Mouse (Mus musculus) layer of hippocampus, adult 8-10 months (tissue): ENCODE measurements around the gene Olfr106-ps. TPM values are rescaled to one million over a fixed set of nuclear protein-coding genes. Genes with fewer than 3 reads are reported as not detected.

Experiments
- DNase-seq, 2 experiments: peaks; one replicate each; pipeline ENCODE4 v3.0.0; 2022; ENCODE audit warnings: low spot score in 2 of 2
- total RNA-seq, 4 experiments: library from RNA; stranded (reverse); gene quantifications; 2 replicates each; pipeline ENCODE4 v1.2.4; 2022

Gene Olfr106-ps
- not detected for total RNA-seq

- no peak for DNase-seq
Observed at GRCm38 (mm10) chr17:37390093-37390492, at the start of gene Olfr106-ps. Olfr106-ps (plus strand) TSS chr17:37390393.

- no peak for DNase-seq
Observed at GRCm38 (mm10) chr17:37359282-37359681, 30.9 kb upstream of the Olfr106-ps start, which contains the start of gene Olfr104-ps. Olfr104-ps (plus strand) TSS chr17:37359582.

- DNase-seq = no peak
Observed at GRCm38 (mm10) chr17:37378733-37379132, 11.5 kb upstream of the Olfr106-ps start, which contains the start of gene Olfr105-ps. Olfr105-ps (plus strand) TSS chr17:37379033.

- DNase-seq = no peak
Observed at GRCm38 (mm10) chr17:37398926-37399325, 8.7 kb downstream of the Olfr106-ps start, which contains the start of gene Olfr107. Olfr107 (plus strand) TSS chr17:37399226.

- no peak for DNase-seq
Observed at GRCm38 (mm10) chr17:37413380-37413779, 23.2 kb downstream of the Olfr106-ps start.

- DNase-seq = no peak
Observed at GRCm38 (mm10) chr17:37445180-37445579, 55.0 kb downstream of the Olfr106-ps start, which contains the start of gene Olfr108. Olfr108 (plus strand) TSS chr17:37445480.

Other genes with a start within 250 kb of the Olfr106-ps start
- gene Olfr93, start 228.9 kb upstream of the Olfr106-ps start, total RNA-seq = not detected
- not detected for gene Ubd, start 196.5 kb upstream of the Olfr106-ps start, total RNA-seq
- not detected for gene Olfr94, start 189.4 kb upstream of the Olfr106-ps start, total RNA-seq
- gene Olfr95, start 177.3 kb upstream of the Olfr106-ps start, total RNA-seq = not detected
- gene Olfr96, start 170.2 kb upstream of the Olfr106-ps start, total RNA-seq = not detected
- not detected for gene Olfr97, start 153.1 kb upstream of the Olfr106-ps start, total RNA-seq
- gene Olfr98, start 126.6 kb upstream of the Olfr106-ps start, total RNA-seq = not detected
- gene H2-M3, start 120.2 kb upstream of the Olfr106-ps start, total RNA-seq = 1 to 10 TPM; 2.4 to 6.3 (median 4.2) TPM
- gene Olfr99, start 106.9 kb upstream of the Olfr106-ps start, total RNA-seq = not detected
- not detected for gene Olfr101, start 86.1 kb upstream of the Olfr106-ps start, total RNA-seq
- not detected for gene Olfr102, start 73.3 kb upstream of the Olfr106-ps start, total RNA-seq
- gene Olfr103, start 50.7 kb upstream of the Olfr106-ps start, total RNA-seq = not detected
- not detected for gene Olfr104-ps, start 30.8 kb upstream of the Olfr106-ps start, total RNA-seq
- not detected for gene Olfr105-ps, start 11.4 kb upstream of the Olfr106-ps start, total RNA-seq
- gene Olfr107, start 8.8 kb downstream of the Olfr106-ps start, total RNA-seq = not detected
- gene Olfr108, start 55.1 kb downstream of the Olfr106-ps start, total RNA-seq = not detected
- gene Olfr109, start 68.5 kb downstream of the Olfr106-ps start, total RNA-seq = not detected
- not detected for gene H2-M2, start 93.2 kb downstream of the Olfr106-ps start, total RNA-seq
- 1 to 10 TPM in 2 of 4 experiments, not detected in 2; 1.8 to 2.5 TPM for gene Olfr110, start 102.1 kb downstream of the Olfr106-ps start, total RNA-seq
- 1 to 10 TPM in 2 of 4 experiments, not detected in 2; 4.8 to 5.5 TPM for gene Olfr111, start 117.6 kb downstream of the Olfr106-ps start, total RNA-seq
- not detected for gene Olfr112, start 179.1 kb downstream of the Olfr106-ps start, total RNA-seq
- not detected for gene Olfr113, start 187.3 kb downstream of the Olfr106-ps start, total RNA-seq
- gene Olfr114, start 202.3 kb downstream of the Olfr106-ps start, total RNA-seq = not detected
- not detected for gene Olfr115, start 236.7 kb downstream of the Olfr106-ps start, total RNA-seq
- gene Olfr116, start 236.8 kb downstream of the Olfr106-ps start, total RNA-seq = not detected